Comparison of ENCODE assay signal across 8 mouse cellular contexts in genomic region chr15:99126816-99127365, GRCm38 (mm10). TPM values are rescaled to one million over a fixed set of nuclear protein-coding genes. Genes with fewer than 3 reads are reported as not detected.
DNase-seq lines count a peak whose midpoint lies in the region; ATAC-seq lines count a peak whose summit lies in the region.

No protein-coding gene starts in this region.

- no peak for DNase-seq in cerebellum, postnatal 10 days
- peak; percentile 60 for DNase-seq in neural tube, embryonic 11.5 days (ENCODE audit: low spot score)
- DNase-seq in neural tube, embryonic 10.5 days (ENCODE audit: extremely low spot score, low spot score): no peak
- peak; percentile 43 for DNase-seq in mesoderm, embryonic 11.5 days (ENCODE audit: low read depth, low spot score)
- no peak for DNase-seq in frontal cortex, postnatal 25 days (ENCODE audit: low spot score in 2 of 2)
- DNase-seq in ovary, postnatal 36 days (ENCODE audit: low spot score): no peak

- no peaks in the 10 kb centered on the region for H3K36me3 ChIP-seq in neural tube, embryonic 11.5 days (ENCODE audit: control insufficient read depth, insufficient read depth, low read length)
- no peaks in the 10 kb centered on the region for H3K36me3 ChIP-seq in heart, embryonic 16.5 days (ENCODE audit: control insufficient read depth, insufficient read depth)

- H3K9me3 ChIP-seq in neural tube, embryonic 11.5 days (ENCODE audit: control insufficient read depth, low read length): no peaks in the 10 kb centered on the region
- no peaks in the 10 kb centered on the region for H3K9me3 ChIP-seq in heart, embryonic 16.5 days (replicated peaks; ENCODE audit: control insufficient read depth, low read length)

- peak overlapping the region; percentile 80 for H3K4me3 ChIP-seq in neural tube, embryonic 11.5 days (ENCODE audit: low read depth, low read length)
- peak overlapping the region; percentile 90 for H3K4me3 ChIP-seq in heart, embryonic 16.5 days (ENCODE audit: low read length)

- peak overlapping the region; percentile 68 for H3K4me2 ChIP-seq in neural tube, embryonic 11.5 days (ENCODE audit: low read depth)
- peak overlapping the region; percentile 80 for H3K4me2 ChIP-seq in heart, embryonic 16.5 days (ENCODE audit: low read depth, low read length)

- H3K27me3 ChIP-seq in neural tube, embryonic 11.5 days (ENCODE audit: control insufficient read depth, insufficient read depth, low read length): no peaks in the 10 kb centered on the region
- H3K27me3 ChIP-seq in heart, embryonic 16.5 days (ENCODE audit: control insufficient read depth, insufficient read depth, low read length): no peaks in the 10 kb centered on the region

- under 1% methylated on average over 30 of the region's 35 CpGs for WGBS in neural tube, embryonic 11.5 days
- under 1% methylated on average over 29 of the region's 35 CpGs for WGBS in heart, embryonic 16.5 days

- ATAC-seq in cerebellum, adult (ENCODE audit: insufficient number of reproducible peaks, low FRiP score, low TSS enrichment): peak; percentile 11; the same call in 1 of the 2 replicates
- peak; percentile 13; the same call in 1 of the 2 replicates for ATAC-seq in neural tube, embryonic 11.5 days (ENCODE audit: insufficient read depth, low FRiP score, low TSS enrichment)
- ATAC-seq in heart, embryonic 16.5 days (replicated peaks; ENCODE audit: extremely low read depth, insufficient read depth, low FRiP score): no peak

- H3K4me1 ChIP-seq in neural tube, embryonic 11.5 days (ENCODE audit: control insufficient read depth, insufficient read depth, low read length): peaks cover 11% of the 10 kb centered on the region; the same call in 1 of the 2 replicates
- H3K4me1 ChIP-seq in heart, embryonic 16.5 days (ENCODE audit: control insufficient read depth, insufficient read depth, low read length): peaks cover 22% of the 10 kb centered on the region

- H3K27ac ChIP-seq in neural tube, embryonic 11.5 days (ENCODE audit: low read depth, low read length): peak overlapping the region; percentile 96
- peak overlapping the region; percentile 95 for H3K27ac ChIP-seq in heart, embryonic 16.5 days (ENCODE audit: low read length)

- H3K9ac ChIP-seq in neural tube, embryonic 11.5 days (ENCODE audit: low read length): peak overlapping the region; percentile 83
- peak overlapping the region; percentile 95 for H3K9ac ChIP-seq in heart, embryonic 16.5 days (ENCODE audit: low read length)

RNA-seq across cellular contexts. Expression of gene Spats2, which starts 1.2 kb away (rescaled TPM):
- 63.3 and 63.7 TPM in 2 replicates for polyA plus RNA-seq in neural tube, embryonic 11.5 days (2014; fragmentation: Nextera tagmentation; extraction: Ambion mirVana)
- 25.3 and 25.5 TPM in 2 replicates for polyA plus RNA-seq in heart, embryonic 16.5 days (2015; fragmentation: Nextera tagmentation; extraction: Ambion mirVana)

RNA-seq across cellular contexts. Expression of gene Dnajc22, which starts 33.9 kb away (rescaled TPM):
- 0.19 and 0.41 TPM in 2 replicates for polyA plus RNA-seq in neural tube, embryonic 11.5 days (2014; fragmentation: Nextera tagmentation; extraction: Ambion mirVana)
- polyA plus RNA-seq in heart, embryonic 16.5 days (2015; fragmentation: Nextera tagmentation; extraction: Ambion mirVana): 0.43 and 0.52 TPM in 2 replicates

RNA-seq across cellular contexts. Expression of gene C1ql4, which starts 39.3 kb away (rescaled TPM):
- polyA plus RNA-seq in neural tube, embryonic 11.5 days (2014; fragmentation: Nextera tagmentation; extraction: Ambion mirVana): 3.0 and 3.2 TPM in 2 replicates
- polyA plus RNA-seq in heart, embryonic 16.5 days (2015; fragmentation: Nextera tagmentation; extraction: Ambion mirVana): 0.12 and 0.16 TPM in 2 replicates

RNA-seq across cellular contexts. Expression of gene Troap, which starts 52.5 kb away (rescaled TPM):
- 23.3 and 25.9 TPM in 2 replicates for polyA plus RNA-seq in neural tube, embryonic 11.5 days (2014; fragmentation: Nextera tagmentation; extraction: Ambion mirVana)
- 27.8 and 29.4 TPM in 2 replicates for polyA plus RNA-seq in heart, embryonic 16.5 days (2015; fragmentation: Nextera tagmentation; extraction: Ambion mirVana)

Comparison
In these comparisons a context has a peak if more than half of its experiments do, and no peak if none do; other contexts are left out.
1. DNase-seq: peak in neural tube, embryonic 11.5 days (single experiment) and mesoderm, embryonic 11.5 days (single experiment); none in cerebellum, postnatal 10 days (0 of 2), neural tube, embryonic 10.5 days (single experiment), frontal cortex, postnatal 25 days (0 of 2) and ovary, postnatal 36 days (single experiment).